Mouse (Mus musculus) small intestine, adult 2 months (tissue): ENCODE data around the gene Srrm3. TPM values are rescaled to one million over a fixed set of nuclear protein-coding genes. Genes with fewer than 3 reads are reported as not detected.

ENCODE experiments used
- H3K27ac ChIP-seq: fragments of 200-500 bp; 2 replicates; pipeline ENCODE4 v1.5.1; 2012; ENCODE audit warnings: low read depth, low read length, control low read depth, inconsistent platforms; ENCODE audit not compliant: insufficient read depth
- H3K27me3 ChIP-seq: fragments of 200-500 bp; 2 replicates; pipeline ENCODE4 v1.6.1; 2012; ENCODE audit warnings: mild to moderate bottlenecking, moderate library complexity, low read length, inconsistent platforms; ENCODE audit not compliant: control insufficient read depth, insufficient read depth
- H3K36me3 ChIP-seq: fragments of 200-500 bp; 2 replicates; pipeline ENCODE4 v1.6.1; 2012; ENCODE audit warnings: mild to moderate bottlenecking, low read length, control low read depth, inconsistent platforms; ENCODE audit not compliant: control insufficient read depth, insufficient read depth
- H3K4me1 ChIP-seq: fragments of 200-500 bp; 2 replicates; pipeline ENCODE4 v1.6.1; 2012; ENCODE audit warnings: low read length, inconsistent platforms, mixed read lengths; ENCODE audit not compliant: control insufficient read depth, insufficient read depth, insufficient read length
- H3K4me3 ChIP-seq: fragments of 200-500 bp; 2 replicates; pipeline ENCODE4 v1.5.1; 2012; ENCODE audit warnings: low read depth, mild to moderate bottlenecking, control low read depth, inconsistent platforms, low read length, moderate library complexity
- CTCF ChIP-seq: fragments of 200-500 bp; IDR thresholded peaks from 2 replicates; pipeline ENCODE4 v1.5.1; 2012; ENCODE audit warnings: low read depth, mild to moderate bottlenecking, control low read depth, inconsistent platforms, low read length, moderate library complexity, mixed read lengths; ENCODE audit not compliant: insufficient replicate concordance, insufficient read length; ENCODE audit errors: extremely low read depth
- POLR2A ChIP-seq: fragments of 200-500 bp; IDR thresholded peaks from 2 replicates; pipeline ENCODE4 v1.6.1; 2012; ENCODE audit warnings: low read depth, mild to moderate bottlenecking, control low read depth, inconsistent platforms, low read length, moderate library complexity
- WGBS: fragments of 180-500 bp; shearing (Covaris S2); methylation state at CpG from one replicate; pipeline ENCODE4 v1.1.7; 2018; 5-methylcytosine and 5-hydroxymethylcytosine counted together
- polyA plus RNA-seq: library from polyadenylated mRNA; depleted of rRNA; stranded (reverse); fragments of >200 nt; gene quantifications from 2 replicates; pipeline ENCODE4 v1.2.3, GENCODE M21; 2012

The Srrm3 gene
- polyA plus RNA-seq, 1 experiment, result 0.19 TPM

- no peaks in the 10 kb centered on the region for H3K36me3 ChIP-seq
- no peak overlapping the region for H3K27ac ChIP-seq
- peaks cover 35% of the 10 kb centered on the region for H3K27me3 ChIP-seq
- H3K4me1 ChIP-seq, result no peaks in the 10 kb centered on the region
- 7% methylated on average over 10 of the region's 10 CpGs for WGBS
- no peak overlapping the region for H3K4me3 ChIP-seq
- TF ChIP-seq POLR2A, result no peak
- no peak for TF ChIP-seq CTCF
Measured at GRCm38 (mm10) chr5:135852421-135852820, 45.7 kb downstream of the Srrm3 start.

- TF ChIP-seq CTCF, result no peak
- TF ChIP-seq POLR2A, result no peak
- WGBS, result 43% methylated on average over 7 of the region's 7 CpGs
- H3K27me3 ChIP-seq, result peaks cover 47% of the 10 kb centered on the region
- no peak overlapping the region for H3K4me3 ChIP-seq
- H3K36me3 ChIP-seq, result no peaks in the 10 kb centered on the region
- no peak overlapping the region for H3K27ac ChIP-seq
- H3K4me1 ChIP-seq, result no peaks in the 10 kb centered on the region
Measured at GRCm38 (mm10) chr5:135853731-135854130, 47.0 kb downstream of the Srrm3 start.

- Histone ChIP-seq H3K27ac (no peak overlapping the region), H3K27me3 (peaks cover 47% of the 10 kb centered on the region), H3K4me3 (no peak overlapping the region), H3K4me1 (no peaks in the 10 kb centered on the region), H3K36me3 (no peaks in the 10 kb centered on the region)
- WGBS, result 0% methylated on average over 4 of the region's 4 CpGs
- TF ChIP-seq CTCF, result peak; percentile 97; the same call in 1 of the 2 replicates
- TF ChIP-seq POLR2A, result no peak
Measured at GRCm38 (mm10) chr5:135855156-135855555, 48.5 kb downstream of the Srrm3 start.

- Histone ChIP-seq H3K4me3 (no peak overlapping the region), H3K27ac (no peak overlapping the region), H3K27me3 (peaks cover 42% of the 10 kb centered on the region), H3K4me1 (peaks cover 3% of the 10 kb centered on the region; the same call in 1 of the 2 replicates), H3K36me3 (no peaks in the 10 kb centered on the region)
- 57% methylated on average over 8 of the region's 8 CpGs for WGBS
- TF ChIP-seq CTCF (no peak), POLR2A (no peak)
Measured at GRCm38 (mm10) chr5:135866662-135867061, 60.0 kb downstream of the Srrm3 start.

- no peaks in the 10 kb centered on the region for H3K36me3 ChIP-seq
- peaks cover 3% of the 10 kb centered on the region; the same call in 1 of the 2 replicates for H3K4me1 ChIP-seq
- WGBS, result 3% methylated on average over 82 of the region's 89 CpGs
- peak overlapping the region; percentile 23 for H3K4me3 ChIP-seq
- TF ChIP-seq POLR2A, result no peak
- TF ChIP-seq CTCF, result no peak
- peaks cover 45% of the 10 kb centered on the region for H3K27me3 ChIP-seq
- no peak overlapping the region for H3K27ac ChIP-seq
Measured at GRCm38 (mm10) chr5:135867637-135868593, 61.2 kb downstream of the Srrm3 start.

GRCm38 (mm10) chr5:135868653-135869052, 62.0 kb downstream of the Srrm3 start:
- peaks cover 52% of the 10 kb centered on the region for H3K27me3 ChIP-seq
- TF ChIP-seq CTCF (no peak), POLR2A (no peak)
- no peak overlapping the region for H3K27ac ChIP-seq
- H3K4me3 ChIP-seq, result no peak overlapping the region
- peaks cover 3% of the 10 kb centered on the region; the same call in 1 of the 2 replicates for H3K4me1 ChIP-seq
- WGBS, result 9% methylated on average over 27 of the region's 27 CpGs
- H3K36me3 ChIP-seq, result no peaks in the 10 kb centered on the region
